Mouse (Mus musculus) ES-E14 (cell line): ENCODE data around the gene Gm42417.

Experiments used
- CHD2 ChIP-seq: IDR thresholded peaks from 2 replicates; pipeline ENCODE4 v1.6.1; 2014; ENCODE audit warnings: mild to moderate bottlenecking, low read depth, low read length, inconsistent platforms
- HCFC1 ChIP-seq: IDR thresholded peaks from 2 replicates; pipeline ENCODE4 v1.6.1; 2012; ENCODE audit warnings: low read length, inconsistent platforms, borderline replicate concordance; ENCODE audit not compliant: insufficient read depth
- MAFK ChIP-seq: IDR thresholded peaks from 2 replicates; pipeline ENCODE4 v1.6.1; 2014; ENCODE audit warnings: mild to moderate bottlenecking, low read depth, low read length, inconsistent platforms; ENCODE audit not compliant: insufficient read depth
- ZNF384 ChIP-seq: IDR thresholded peaks from 2 replicates; pipeline ENCODE4 v1.6.1; 2012; ENCODE audit warnings: low read depth, low read length, inconsistent platforms

DNA sequence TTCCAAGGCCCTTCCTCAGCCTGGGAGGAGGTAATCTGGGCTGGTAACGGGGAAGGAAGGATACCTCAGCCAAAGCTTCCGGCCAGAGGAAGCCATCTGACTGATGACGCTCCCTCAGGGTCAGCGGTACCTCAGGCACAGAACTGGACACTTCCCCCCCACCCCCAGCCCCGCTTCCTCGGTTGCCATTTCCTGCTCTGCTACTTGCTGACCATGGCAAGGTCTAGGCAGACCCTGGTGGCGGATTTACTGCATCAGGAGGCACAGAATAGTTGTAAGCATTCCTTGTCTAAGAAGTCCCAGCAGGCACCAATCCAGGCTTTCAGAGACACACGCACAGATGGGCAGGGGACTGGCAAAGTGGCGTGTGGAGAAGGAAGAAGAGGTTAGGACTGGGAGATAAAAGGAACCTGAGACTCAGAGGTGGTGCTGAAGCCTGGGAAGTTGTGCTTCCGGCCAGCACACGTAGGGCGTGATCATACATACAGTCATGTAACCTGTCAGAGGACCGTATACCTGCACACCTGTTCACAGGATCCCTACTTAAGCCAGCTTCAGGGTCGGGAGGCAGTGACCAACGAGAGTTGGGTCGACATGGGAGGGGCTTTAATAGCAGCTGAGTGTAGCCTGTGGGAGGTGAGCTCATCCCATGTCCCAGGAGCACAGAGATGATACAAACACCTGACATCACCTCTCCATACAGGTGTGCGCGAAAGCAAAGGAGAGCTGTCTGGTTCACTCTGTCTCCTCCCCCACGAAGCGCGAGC, 15.6 kb upstream of the Gm42417 start:
- TF ChIP-seq HCFC1 (no peak), ZNF384 (no peak), MAFK (no peak), CHD2 (no peak)
